Mouse (Mus musculus): ENCODE results near the gene Klk1b3. TPM values are rescaled to one million over a fixed set of nuclear protein-coding genes. Genes with fewer than 3 reads are reported as not detected.
"Not testable (repeated sequence)": the region's sequence is repeated elsewhere in the genome, so short reads cannot be mapped to it uniquely, and the experiment has no call there.

Klk1b3 gene
- polyA plus RNA-seq, 1 experiment from 2014 or later, result not detected

DNA sequence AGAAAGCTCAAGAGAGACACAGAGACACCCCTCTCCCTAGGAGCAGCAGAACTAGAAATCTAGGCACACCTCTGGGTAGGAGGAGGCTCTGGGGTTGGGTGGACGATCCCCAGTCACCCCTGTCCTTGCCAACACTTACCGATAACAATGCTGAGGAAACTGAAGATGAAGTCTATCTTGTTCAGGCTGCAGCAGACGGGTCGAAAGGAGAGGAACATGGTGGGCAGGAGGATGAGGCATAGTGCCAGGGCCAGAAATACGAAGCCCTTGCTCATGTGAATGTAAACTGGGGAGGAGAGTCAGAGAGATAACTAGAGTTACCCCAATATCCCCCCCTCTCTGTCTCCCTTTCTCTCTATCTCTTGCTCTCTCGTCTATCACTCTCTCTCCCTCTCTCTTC, 24.3 kb downstream of the Klk1b3 start:
- H3K27ac ChIP-seq (ENCODE audit: low read length); H3K9me3 ChIP-seq (ENCODE audit: control insufficient read depth, low read length); H3K36me3 ChIP-seq (ENCODE audit: control insufficient read depth, insufficient read depth, low read length); H3K27me3 ChIP-seq (ENCODE audit: control insufficient read depth, insufficient read depth, low read depth, low read length); H3K4me1 ChIP-seq (replicated peaks; ENCODE audit: control insufficient read depth, insufficient read depth, low read length); H3K4me2 ChIP-seq (ENCODE audit: low read depth, low read length); H3K9ac ChIP-seq (ENCODE audit: low read length); H3K4me3 ChIP-seq (ENCODE audit: low read length); ATAC-seq (ENCODE audit: low read depth): not testable (repeated sequence)
- WGBS, result 73% methylated on average over 6 of the region's 6 CpGs

DNA sequence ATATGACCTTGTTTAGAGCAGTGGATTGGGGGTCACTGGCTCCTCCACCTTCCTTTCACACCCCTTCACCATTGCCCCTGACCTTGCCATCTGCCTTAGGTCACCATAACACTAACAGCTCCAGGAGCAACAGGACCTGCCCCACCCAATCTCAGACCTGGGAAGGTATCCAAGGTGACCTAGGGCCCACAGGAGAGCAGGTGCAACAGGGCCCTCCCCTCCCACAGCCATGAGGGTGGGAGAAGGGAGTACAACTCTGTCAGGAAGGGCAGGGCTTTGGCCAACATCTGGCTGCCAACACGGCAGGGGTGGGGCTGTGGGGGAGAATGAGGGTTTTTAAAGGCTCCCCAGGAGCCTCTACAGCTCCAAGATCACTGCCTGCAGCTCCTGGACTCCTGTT, 27.1 kb downstream of the Klk1b3 start, which contains the start of gene Klk1:
Klk1 (plus strand) TSS at position 285 of the 400 bp plus-strand sequence.
- H3K27ac ChIP-seq (ENCODE audit: low read length), result no peak within 1 kb of the TSS
- no peaks in the 10 kb centered on the region for H3K9me3 ChIP-seq (ENCODE audit: control insufficient read depth, low read length)
- no peak within 1 kb of the TSS for H3K4me3 ChIP-seq (ENCODE audit: low read length)
- no peaks in the 10 kb centered on the region for H3K4me1 ChIP-seq (replicated peaks; ENCODE audit: control insufficient read depth, insufficient read depth, low read length)
- no peak within 1 kb of the TSS for H3K4me2 ChIP-seq (ENCODE audit: low read depth, low read length)
- no peak for ATAC-seq (ENCODE audit: low read depth)
- no peaks in the 10 kb centered on the region for H3K36me3 ChIP-seq (ENCODE audit: control insufficient read depth, insufficient read depth, low read length)
- no peaks in the 10 kb centered on the region for H3K27me3 ChIP-seq (ENCODE audit: control insufficient read depth, insufficient read depth, low read depth, low read length)
- 29% methylated on average over 1 of the region's 1 CpGs for WGBS
- no peak within 1 kb of the TSS for H3K9ac ChIP-seq (ENCODE audit: low read length)

DNA sequence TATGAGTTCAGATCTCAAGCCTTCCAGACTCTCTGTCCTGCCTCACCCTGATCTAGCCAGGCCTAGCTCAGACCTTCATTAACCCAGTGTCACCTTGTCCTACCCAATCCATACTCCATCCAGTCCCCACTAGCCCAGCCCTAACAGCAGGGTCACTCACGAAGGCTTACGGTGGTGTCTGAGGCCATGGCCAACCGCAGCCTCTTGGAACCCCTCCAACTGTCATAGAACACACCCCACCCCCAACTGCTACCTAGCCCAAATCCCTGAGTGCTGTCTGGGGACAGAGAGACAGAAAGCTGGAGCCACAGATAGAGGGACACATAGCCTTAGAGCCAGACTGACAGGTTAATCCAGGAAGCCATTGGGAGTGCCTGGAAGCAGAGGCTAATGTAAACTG, 37.9 kb downstream of the Klk1b3 start, which contains the start of gene Gm36864:
Gm36864 (plus strand) TSS at position 269 of the 400 bp plus-strand sequence.
- no peak within 1 kb of the TSS for H3K9ac ChIP-seq (ENCODE audit: low read length)
- WGBS, result 57% methylated on average over 3 of the region's 3 CpGs
- H3K4me1 ChIP-seq (replicated peaks; ENCODE audit: control insufficient read depth, insufficient read depth, low read length), result no peaks in the 10 kb centered on the region
- no peak for ATAC-seq (ENCODE audit: low read depth)
- H3K27ac ChIP-seq (ENCODE audit: low read length), result no peak within 1 kb of the TSS
- no peaks in the 10 kb centered on the region for H3K9me3 ChIP-seq (ENCODE audit: control insufficient read depth, low read length)
- H3K4me3 ChIP-seq (ENCODE audit: low read length), result no peak within 1 kb of the TSS
- H3K27me3 ChIP-seq (ENCODE audit: control insufficient read depth, insufficient read depth, low read depth, low read length), result no peaks in the 10 kb centered on the region
- no peak within 1 kb of the TSS for H3K4me2 ChIP-seq (ENCODE audit: low read depth, low read length)
- H3K36me3 ChIP-seq (ENCODE audit: control insufficient read depth, insufficient read depth, low read length), result no peaks in the 10 kb centered on the region

DNA sequence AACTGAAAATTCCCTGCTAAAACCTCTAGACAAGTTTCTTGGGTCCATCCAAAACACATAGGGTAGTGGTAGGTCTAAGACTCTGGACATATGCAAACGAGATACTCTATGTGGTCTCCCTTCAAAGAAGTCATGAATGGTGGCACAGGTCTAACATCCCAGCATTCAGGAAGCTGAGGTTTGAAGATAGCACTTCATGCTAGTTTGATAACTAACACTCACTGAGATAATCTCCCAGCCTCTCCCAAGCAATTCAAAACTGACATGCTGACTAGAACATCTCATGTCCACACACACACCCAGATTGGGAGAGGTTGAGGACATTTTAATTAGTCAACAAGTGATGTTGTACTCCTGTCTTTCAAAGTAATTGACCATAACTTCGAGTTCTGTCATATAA, 41.9 kb downstream of the Klk1b3 start:
- no peak for ATAC-seq (ENCODE audit: low read depth)

DNA sequence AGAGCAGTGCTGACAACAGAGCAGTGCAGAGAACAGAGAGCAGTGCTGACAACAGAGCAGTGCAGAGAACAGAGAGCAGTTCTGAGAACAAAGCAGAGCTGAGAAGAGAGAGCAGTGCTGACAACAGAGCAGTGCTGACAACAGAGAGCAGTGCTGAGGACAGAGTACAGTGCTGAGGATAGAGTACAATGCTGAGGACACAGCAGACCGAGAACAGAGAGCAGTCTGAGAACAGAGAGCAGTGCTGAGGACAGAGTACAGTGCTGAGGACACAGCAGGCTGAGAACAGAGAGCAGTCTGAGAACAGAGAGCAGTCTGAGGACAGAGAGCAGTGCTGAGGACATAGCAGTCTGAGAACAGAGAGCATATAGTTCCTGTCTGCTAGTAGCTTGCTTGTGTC, 42.7 kb downstream of the Klk1b3 start:
- no peaks in the 10 kb centered on the region for H3K36me3 ChIP-seq (ENCODE audit: control insufficient read depth, insufficient read depth, low read length)
- H3K4me3 ChIP-seq (ENCODE audit: low read length), result no peak overlapping the region
- no peak overlapping the region for H3K9ac ChIP-seq (ENCODE audit: low read length)
- H3K27ac ChIP-seq (ENCODE audit: low read length), result no peak overlapping the region
- no peaks in the 10 kb centered on the region for H3K9me3 ChIP-seq (ENCODE audit: control insufficient read depth, low read length)
- peaks cover 4% of the 10 kb centered on the region for H3K4me1 ChIP-seq (replicated peaks; ENCODE audit: control insufficient read depth, insufficient read depth, low read length)
- no peak for ATAC-seq (ENCODE audit: low read depth)
- H3K4me2 ChIP-seq (ENCODE audit: low read depth, low read length), result no peak overlapping the region
- no peaks in the 10 kb centered on the region for H3K27me3 ChIP-seq (ENCODE audit: control insufficient read depth, insufficient read depth, low read depth, low read length)
- 22% methylated on average over 1 of the region's 1 CpGs for WGBS

More for the DNA sequence above, 41.9 kb downstream of the Klk1b3 start:
- Histone ChIP-seq H3K4me1 (replicated peaks; ENCODE audit: control insufficient read depth, insufficient read depth, low read length) (no peaks in the 10 kb centered on the region), H3K9ac (ENCODE audit: low read length) (no peak overlapping the region), H3K36me3 (ENCODE audit: control insufficient read depth, insufficient read depth, low read length) (no peaks in the 10 kb centered on the region), H3K4me2 (ENCODE audit: low read depth, low read length) (no peak overlapping the region), H3K27me3 (ENCODE audit: control insufficient read depth, insufficient read depth, low read depth, low read length) (no peaks in the 10 kb centered on the region), H3K4me3 (ENCODE audit: low read length) (no peak overlapping the region), H3K27ac (ENCODE audit: low read length) (no peak overlapping the region), H3K9me3 (ENCODE audit: control insufficient read depth, low read length) (no peaks in the 10 kb centered on the region)
- WGBS, result 32% methylated on average over 2 of the region's 2 CpGs

DNA sequence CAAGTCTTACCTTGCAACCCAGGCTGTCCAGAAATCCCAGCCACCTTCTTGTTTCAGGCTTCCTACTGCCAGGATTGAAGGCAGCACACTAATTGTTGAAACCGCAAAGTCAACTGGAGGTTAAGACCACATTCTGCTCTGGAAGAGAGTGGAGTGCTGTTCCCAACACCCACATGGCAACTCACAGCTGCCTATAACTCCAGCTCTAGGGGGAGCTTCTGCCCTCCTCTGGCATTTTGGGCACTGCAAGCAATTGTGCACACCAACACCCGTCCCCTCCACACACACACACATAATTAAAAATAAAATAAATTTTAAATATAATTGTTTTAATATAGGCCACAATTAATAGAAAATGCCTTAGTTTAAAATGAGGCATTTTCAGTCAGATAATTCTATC, 43.2 kb downstream of the Klk1b3 start:
- no peak overlapping the region for H3K4me3 ChIP-seq (ENCODE audit: low read length)
- 49% methylated on average over 2 of the region's 2 CpGs for WGBS
- no peak for ATAC-seq (ENCODE audit: low read depth)
- H3K4me2 ChIP-seq (ENCODE audit: low read depth, low read length), result no peak overlapping the region
- peaks cover 4% of the 10 kb centered on the region for H3K4me1 ChIP-seq (replicated peaks; ENCODE audit: control insufficient read depth, insufficient read depth, low read length)
- no peaks in the 10 kb centered on the region for H3K36me3 ChIP-seq (ENCODE audit: control insufficient read depth, insufficient read depth, low read length)
- no peaks in the 10 kb centered on the region for H3K27me3 ChIP-seq (ENCODE audit: control insufficient read depth, insufficient read depth, low read depth, low read length)
- H3K27ac ChIP-seq (ENCODE audit: low read length), result no peak overlapping the region
- no peaks in the 10 kb centered on the region for H3K9me3 ChIP-seq (ENCODE audit: control insufficient read depth, low read length)
- no peak overlapping the region for H3K9ac ChIP-seq (ENCODE audit: low read length)

DNA sequence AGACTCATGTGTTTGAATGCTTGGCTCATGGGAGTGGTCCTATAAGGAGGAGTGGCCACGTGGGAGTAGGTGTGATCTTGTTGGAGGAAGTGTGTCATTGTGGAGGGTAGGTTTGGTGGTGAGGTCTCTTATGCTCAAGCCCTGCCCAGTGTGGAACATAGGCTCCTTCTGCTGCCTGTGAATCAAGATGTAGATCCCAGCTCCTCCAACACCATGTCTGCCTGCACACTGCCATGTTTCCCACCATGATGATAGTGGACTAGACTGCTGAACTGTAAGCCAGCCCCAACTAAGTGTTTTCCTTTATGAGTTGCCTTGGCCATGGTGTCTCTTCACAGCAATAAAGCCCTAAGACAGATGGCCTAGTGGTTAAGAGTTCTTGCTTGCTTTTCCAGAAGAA, 46.1 kb downstream of the Klk1b3 start:
- no peak overlapping the region for H3K27ac ChIP-seq (ENCODE audit: low read length)
- no peaks in the 10 kb centered on the region for H3K27me3 ChIP-seq (ENCODE audit: control insufficient read depth, insufficient read depth, low read depth, low read length)
- ATAC-seq (ENCODE audit: low read depth), result no peak
- H3K4me1 ChIP-seq (replicated peaks; ENCODE audit: control insufficient read depth, insufficient read depth, low read length), result peaks cover 10% of the 10 kb centered on the region
- H3K9me3 ChIP-seq (ENCODE audit: control insufficient read depth, low read length), result no peaks in the 10 kb centered on the region
- WGBS, result 55% methylated on average over 1 of the region's 1 CpGs
- H3K4me3 ChIP-seq (ENCODE audit: low read length), result no peak overlapping the region
- H3K4me2 ChIP-seq (ENCODE audit: low read depth, low read length), result no peak overlapping the region
- peaks cover 4% of the 10 kb centered on the region for H3K36me3 ChIP-seq (ENCODE audit: control insufficient read depth, insufficient read depth, low read length)
- H3K9ac ChIP-seq (ENCODE audit: low read length), result no peak overlapping the region

DNA sequence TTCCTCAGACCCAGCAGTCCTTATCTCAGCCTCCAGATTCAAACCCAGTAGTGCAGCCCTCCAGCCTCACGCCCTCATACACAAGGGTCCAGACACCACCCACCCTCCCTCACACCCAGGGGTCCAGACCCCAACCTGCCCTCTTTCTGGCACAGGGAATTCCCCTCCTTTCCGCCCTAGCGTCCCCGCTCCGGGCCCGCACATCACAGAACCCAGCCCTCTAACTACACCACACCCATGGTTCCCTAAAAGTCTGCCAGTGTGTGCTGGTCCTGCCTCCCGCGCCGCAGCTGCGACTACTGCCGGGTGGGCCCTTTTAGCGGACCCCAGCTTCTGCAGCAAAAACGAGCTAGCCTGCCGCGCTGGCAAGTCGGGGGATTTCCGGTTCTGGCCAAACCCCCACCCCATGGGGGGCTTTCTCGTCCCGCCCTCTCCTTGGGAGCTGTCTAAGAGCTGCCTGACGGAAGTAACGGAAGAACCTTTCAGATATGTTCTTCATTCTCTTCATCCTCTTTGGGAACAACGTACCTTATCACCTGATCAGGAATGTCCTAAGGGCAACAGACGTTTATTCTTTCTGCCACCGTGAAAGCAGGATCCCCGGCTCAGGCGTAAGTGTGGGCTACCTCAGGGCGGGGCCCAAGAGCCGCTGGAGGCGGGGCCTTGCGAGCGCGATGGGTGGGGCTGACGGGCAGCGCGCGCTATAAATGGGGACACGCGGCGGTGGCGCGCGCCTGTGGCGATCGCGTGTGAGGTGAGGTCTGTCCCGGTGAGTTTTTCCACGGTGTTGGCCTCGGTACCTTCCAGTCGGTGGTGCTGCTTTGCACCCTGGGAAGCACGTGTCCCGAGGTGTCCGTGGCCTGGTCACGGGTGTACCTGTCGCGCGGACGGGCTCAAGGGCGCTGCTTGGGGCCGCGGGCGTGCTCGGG, 48.3 kb downstream of the Klk1b3 start, which contains the start of the genes 1700028J19Rik and 2410002F23Rik:
1700028J19Rik (minus strand) TSS at position 641 of the 929 bp plus-strand sequence.
2410002F23Rik (plus strand) TSS at position 668 of the 929 bp plus-strand sequence.
- Histone ChIP-seq H3K27ac (ENCODE audit: low read length) (peak within 1 kb of the TSS; percentile 94), H3K36me3 (ENCODE audit: control insufficient read depth, insufficient read depth, low read length) (peaks cover 16% of the 10 kb centered on the region), H3K9me3 (ENCODE audit: control insufficient read depth, low read length) (no peaks in the 10 kb centered on the region), H3K9ac (ENCODE audit: low read length) (peak within 1 kb of the TSS; percentile 95), H3K4me2 (ENCODE audit: low read depth, low read length) (peak within 1 kb of the TSS; percentile 54), H3K27me3 (ENCODE audit: control insufficient read depth, insufficient read depth, low read depth, low read length) (no peaks in the 10 kb centered on the region), H3K4me1 (replicated peaks; ENCODE audit: control insufficient read depth, insufficient read depth, low read length) (peaks cover 10% of the 10 kb centered on the region), H3K4me3 (ENCODE audit: low read length) (peak within 1 kb of the TSS; percentile 84)
- peak; percentile 91 for ATAC-seq (ENCODE audit: low read depth)
- under 1% methylated on average over 62 of the region's 62 CpGs for WGBS

DNA sequence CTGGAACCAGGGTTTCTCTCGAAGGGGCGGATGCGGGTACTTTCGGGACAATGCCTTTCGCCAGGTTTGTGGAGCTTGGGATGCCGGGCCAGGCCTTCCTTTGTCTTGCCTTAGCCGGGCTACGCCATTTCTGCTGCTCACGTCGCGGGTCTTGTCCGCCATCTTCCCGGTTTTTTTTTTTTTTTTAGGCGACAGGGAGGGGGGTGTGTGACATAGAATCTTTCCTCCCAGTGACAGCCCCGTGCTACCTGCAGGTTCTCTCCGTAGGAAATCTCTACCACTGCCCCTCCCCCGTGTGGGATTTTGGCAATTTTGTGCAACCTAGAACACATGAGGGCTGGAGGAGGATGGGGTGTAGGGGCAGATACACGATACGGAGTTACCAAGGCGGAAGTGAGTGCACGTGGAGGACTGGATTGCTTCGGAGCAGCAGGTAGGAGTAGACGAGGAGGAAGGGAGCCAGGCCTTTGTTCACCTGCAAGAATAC, 49.0 kb downstream of the Klk1b3 start:
- ATAC-seq (ENCODE audit: low read depth), result peak; percentile 10; the same call in 1 of the 2 replicates
- Histone ChIP-seq H3K4me3 (ENCODE audit: low read length) (peak overlapping the region; percentile 84), H3K9me3 (ENCODE audit: control insufficient read depth, low read length) (no peaks in the 10 kb centered on the region), H3K9ac (ENCODE audit: low read length) (peak overlapping the region; percentile 95), H3K27ac (ENCODE audit: low read length) (peak overlapping the region; percentile 94), H3K36me3 (ENCODE audit: control insufficient read depth, insufficient read depth, low read length) (peaks cover 18% of the 10 kb centered on the region), H3K4me1 (replicated peaks; ENCODE audit: control insufficient read depth, insufficient read depth, low read length) (peaks cover 10% of the 10 kb centered on the region), H3K4me2 (ENCODE audit: low read depth, low read length) (peak overlapping the region; percentile 54), H3K27me3 (ENCODE audit: control insufficient read depth, insufficient read depth, low read depth, low read length) (no peaks in the 10 kb centered on the region)
- WGBS, result under 1% methylated on average over 23 of the region's 23 CpGs

Measured in lung, embryonic 16.5 days (tissue).